Mouse (Mus musculus) heart, adult 2 months (tissue): ENCODE measurements around the gene Ghsr. TPM values are rescaled to one million over a fixed set of nuclear protein-coding genes. Genes with fewer than 3 reads are reported as not detected.

Source experiments
- DNase-seq, 2 experiments: peaks; one replicate each; pipeline ENCODE4 v3.0.0; 2021
- H3K27ac ChIP-seq: fragments of 200-600 bp; 2 replicates; pipeline ENCODE4 v1.8.1; 2022
- H3K27me3 ChIP-seq: fragments of 200-500 bp; 2 replicates; pipeline ENCODE4 v1.6.1; 2012; ENCODE audit warnings: mild to moderate bottlenecking, low read length, inconsistent platforms, mixed read lengths; ENCODE audit not compliant: control insufficient read depth, insufficient read depth
- H3K36me3 ChIP-seq: fragments of 200-500 bp; 2 replicates; pipeline ENCODE4 v1.6.1; 2012; ENCODE audit warnings: low read length, inconsistent platforms; ENCODE audit not compliant: control insufficient read depth, insufficient read depth
- H3K4me1 ChIP-seq: fragments of 200-500 bp; 2 replicates; pipeline ENCODE4 v1.6.1; 2011; ENCODE audit warnings: low read length; ENCODE audit not compliant: control insufficient read depth, insufficient read depth
- H3K4me3 ChIP-seq: fragments of 200-600 bp; 2 replicates; pipeline ENCODE4 v1.8.1; 2022
- H3K79me2 ChIP-seq: fragments of 200-500 bp; replicated peaks from 2 replicates; pipeline ENCODE4 v1.6.1; 2012; ENCODE audit warnings: mild to moderate bottlenecking, inconsistent platforms, low read length, moderate library complexity, mixed read lengths; ENCODE audit not compliant: control insufficient read depth, insufficient read depth
- H3K9ac ChIP-seq: fragments of 200-500 bp; 2 replicates; pipeline ENCODE4 v1.6.1; 2012; ENCODE audit warnings: low read depth, mild to moderate bottlenecking, control low read depth, inconsistent platforms, low read length, mixed read lengths
- EP300 ChIP-seq: fragments of 200-500 bp; IDR thresholded peaks from 2 replicates; pipeline ENCODE4 v1.6.1; 2011; ENCODE audit warnings: low read depth, low read length, control low read depth; ENCODE audit not compliant: insufficient read depth
- WGBS: fragments of 180-500 bp; shearing (Covaris S2); methylation state at CpG from one replicate; pipeline ENCODE4 v1.1.7; 2018; 5-methylcytosine and 5-hydroxymethylcytosine counted together
- intact Hi-C: fragments of 180-260 bp; cut with DNase I; formaldehyde crosslinking; loops from one replicate; pipeline ENCODE4 v1.15.1; 2025
- polyA plus RNA-seq: library from polyadenylated mRNA; depleted of rRNA; stranded (reverse); fragments of >200 nt; gene quantifications from 2 replicates; pipeline ENCODE4 v1.2.3, GENCODE M21; 2012; rRNA removed
- total RNA-seq, 2 experiments: library from RNA; stranded (reverse); gene quantifications; 2 replicates each; pipeline ENCODE4 v1.2.3; 2021

The Ghsr gene
- total and polyA plus RNA-seq, 3 experiments = not detected

- Histone ChIP-seq H3K36me3 (no peaks in the 10 kb centered on the region), H3K4me1 (peaks cover 2% of the 10 kb centered on the region), H3K27ac (no peak overlapping the region), H3K9ac (no peak overlapping the region), H3K4me3 (no peak overlapping the region), H3K27me3 (no peaks in the 10 kb centered on the region), H3K79me2 (no peaks in the 10 kb centered on the region)
- no peak for TF ChIP-seq EP300
- DNase-seq = no peak
- WGBS = 93% methylated on average over 6 of the region's 6 CpGs
- intact Hi-C loops = no loop called here
Measured at GRCm38 (mm10) chr3:27427406-27427805, 56.3 kb downstream of the Ghsr start.

Other genes with a start within 250 kb of the Ghsr start
- gene Ect2, start 217.5 kb upstream of the Ghsr start, total RNA-seq = under 1 TPM; 0.39 to 0.73 TPM
- gene Ect2, start 217.5 kb upstream of the Ghsr start, polyA plus RNA-seq = 0.12 and 0.29 TPM in 2 replicates
- 100 to 1,000 TPM; 201 to 233 TPM for gene Nceh1, start 188.4 kb upstream of the Ghsr start, total RNA-seq
- gene Nceh1, start 188.4 kb upstream of the Ghsr start, polyA plus RNA-seq = 81.3 and 118 TPM in 2 replicates
- 10 to 100 TPM in 1 of 2 experiments, 1 to 10 TPM in 1; 6.3 to 10.4 TPM for gene Tnfsf10, start 54.3 kb upstream of the Ghsr start, total RNA-seq
- 4.2 and 8.5 TPM in 2 replicates for gene Tnfsf10, start 54.3 kb upstream of the Ghsr start, polyA plus RNA-seq